Mouse (Mus musculus): Measurements from ENCODE around the gene Kcnj10.

The Kcnj10 gene

DNA sequence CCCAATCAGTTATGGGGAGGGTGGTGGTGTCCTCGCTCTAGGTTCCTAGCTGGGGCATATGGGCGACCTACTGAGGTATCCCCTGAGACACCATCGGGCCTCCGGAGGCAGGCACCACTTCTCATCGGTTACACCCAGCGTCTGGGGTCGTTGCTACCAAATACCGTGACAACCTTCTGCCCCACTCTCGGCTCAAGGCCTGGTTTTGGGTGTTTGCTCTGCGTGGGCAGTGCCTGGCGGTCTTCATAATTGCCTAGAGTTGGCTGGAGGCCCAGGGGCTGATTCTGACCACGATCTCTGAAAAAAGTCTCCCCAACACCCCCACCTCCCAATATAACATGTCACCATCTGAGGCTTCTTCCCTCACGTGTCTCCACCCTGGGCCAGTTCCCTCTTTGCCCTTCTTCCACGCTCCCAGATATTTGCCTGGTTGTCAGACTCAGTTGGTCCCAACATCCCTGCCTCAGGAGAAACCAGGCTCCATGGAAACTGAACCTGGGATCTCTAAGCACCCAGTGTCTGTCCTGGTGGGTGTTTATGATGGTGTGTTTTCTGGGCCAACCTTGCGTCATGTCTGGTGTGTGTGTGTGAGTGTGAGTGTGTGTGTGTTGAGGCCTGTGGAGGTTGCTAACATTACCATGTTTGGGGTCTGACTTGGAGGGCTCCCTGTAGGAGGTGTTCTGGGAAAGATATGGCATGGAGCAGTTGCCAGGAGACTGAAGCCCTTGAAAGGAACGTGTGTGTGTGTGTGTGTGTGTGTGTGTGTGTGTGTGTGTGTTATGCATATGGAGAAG, 28.0 kb upstream of the Kcnj10 start:
- DNase-seq, result peak; percentile 57 to 67

DNA sequence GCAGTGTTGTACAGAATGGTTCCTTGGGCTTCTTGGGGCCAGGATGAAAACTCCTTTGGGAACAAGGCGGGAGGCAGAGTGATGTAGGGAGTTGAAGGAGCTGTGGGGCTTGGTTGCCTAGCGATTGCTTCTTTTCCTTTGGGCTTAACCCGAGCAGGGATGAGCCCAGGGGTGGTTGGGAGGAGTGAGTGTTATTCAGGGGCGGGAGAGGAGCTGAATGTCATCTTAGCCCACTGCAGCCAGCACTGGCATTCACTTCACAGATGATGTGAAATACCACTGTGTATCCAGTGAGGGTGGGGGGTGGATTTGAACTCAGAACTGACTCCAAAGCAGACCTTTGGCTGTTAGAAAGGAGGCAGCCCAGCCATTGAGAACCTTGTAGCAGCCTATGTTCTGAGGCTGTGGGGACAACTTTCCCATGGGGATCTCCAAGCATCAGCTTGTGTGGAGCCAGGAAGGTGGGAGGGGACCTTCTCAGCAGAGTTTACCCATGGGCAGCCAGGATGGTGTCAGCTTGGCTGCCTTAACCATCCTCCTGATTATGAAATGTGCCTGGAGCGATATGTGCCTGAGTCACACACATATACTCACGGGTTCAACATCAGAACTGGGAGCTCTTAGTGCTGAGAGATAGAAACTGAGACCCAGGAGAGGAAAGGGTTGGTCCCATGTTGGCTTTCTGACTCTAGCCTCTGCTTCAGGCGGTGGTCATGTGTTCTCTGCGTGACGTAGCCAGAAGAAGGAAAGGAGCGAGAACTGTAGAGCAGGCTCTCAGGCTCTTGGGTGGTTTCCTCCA, 27.2 kb upstream of the Kcnj10 start:
- DNase-seq, result peak; percentile 39 to 44

DNA sequence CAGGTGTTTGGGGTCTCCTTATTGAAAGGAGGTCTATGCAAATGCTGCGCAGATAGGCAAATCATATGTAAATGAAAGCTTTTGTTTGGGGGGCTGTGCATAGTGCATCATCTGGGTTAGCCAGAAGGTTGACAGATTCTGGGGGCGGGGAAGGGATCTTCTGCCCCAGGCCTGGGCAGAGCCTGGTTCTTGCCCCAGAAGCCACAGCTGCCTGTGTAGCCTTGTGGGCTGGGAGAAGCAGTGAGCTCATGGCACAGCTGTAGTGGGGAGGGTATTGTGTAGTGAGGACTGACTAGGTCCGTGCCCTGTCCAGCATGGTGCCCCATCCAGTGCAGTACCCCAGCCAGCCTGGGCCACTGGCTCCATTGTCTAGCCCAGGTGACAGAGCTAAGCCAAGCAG, 26.1 kb upstream of the Kcnj10 start:
- peak in 1 of 2 experiments; percentile 37 for DNase-seq

DNA sequence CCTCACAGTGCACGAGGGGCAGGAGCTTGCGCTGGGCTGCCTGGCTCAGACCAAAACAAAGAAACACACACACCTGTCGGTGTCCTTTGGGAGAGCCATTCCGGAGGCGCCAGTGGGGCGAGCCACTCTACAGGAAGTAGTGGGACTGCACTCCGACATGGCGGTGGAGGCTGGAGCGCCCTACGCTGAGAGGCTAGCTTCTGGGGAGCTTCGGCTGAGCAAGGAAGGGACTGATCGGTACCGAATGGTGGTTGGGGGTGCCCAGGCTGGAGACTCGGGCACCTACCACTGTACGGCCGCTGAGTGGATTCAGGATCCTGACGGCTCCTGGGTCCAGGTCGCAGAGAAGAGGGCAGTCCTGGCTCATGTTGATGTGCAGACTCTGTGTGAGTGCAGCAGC, 23.6 kb upstream of the Kcnj10 start:
- peak in 1 of 2 experiments; percentile 52 for DNase-seq

DNA sequence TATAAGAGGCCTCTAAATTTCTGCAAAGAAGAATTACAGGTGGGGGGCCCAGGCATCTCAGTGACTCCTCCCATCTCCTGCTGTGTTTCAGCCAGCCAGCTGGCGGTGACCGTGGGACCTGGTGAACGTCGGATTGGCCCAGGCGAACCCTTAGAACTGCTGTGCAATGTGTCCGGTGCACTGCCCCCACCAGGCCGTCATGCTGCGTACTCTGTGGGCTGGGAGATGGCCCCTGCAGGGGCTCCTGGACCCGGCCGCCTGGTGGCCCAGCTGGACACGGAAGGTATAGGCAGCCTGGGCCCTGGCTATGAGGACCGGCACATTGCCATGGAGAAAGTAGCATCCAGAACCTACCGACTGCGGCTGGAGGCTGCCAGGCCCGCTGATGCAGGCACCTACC, 23.1 kb upstream of the Kcnj10 start:
- DNase-seq, result peak; percentile 58 to 71

DNA sequence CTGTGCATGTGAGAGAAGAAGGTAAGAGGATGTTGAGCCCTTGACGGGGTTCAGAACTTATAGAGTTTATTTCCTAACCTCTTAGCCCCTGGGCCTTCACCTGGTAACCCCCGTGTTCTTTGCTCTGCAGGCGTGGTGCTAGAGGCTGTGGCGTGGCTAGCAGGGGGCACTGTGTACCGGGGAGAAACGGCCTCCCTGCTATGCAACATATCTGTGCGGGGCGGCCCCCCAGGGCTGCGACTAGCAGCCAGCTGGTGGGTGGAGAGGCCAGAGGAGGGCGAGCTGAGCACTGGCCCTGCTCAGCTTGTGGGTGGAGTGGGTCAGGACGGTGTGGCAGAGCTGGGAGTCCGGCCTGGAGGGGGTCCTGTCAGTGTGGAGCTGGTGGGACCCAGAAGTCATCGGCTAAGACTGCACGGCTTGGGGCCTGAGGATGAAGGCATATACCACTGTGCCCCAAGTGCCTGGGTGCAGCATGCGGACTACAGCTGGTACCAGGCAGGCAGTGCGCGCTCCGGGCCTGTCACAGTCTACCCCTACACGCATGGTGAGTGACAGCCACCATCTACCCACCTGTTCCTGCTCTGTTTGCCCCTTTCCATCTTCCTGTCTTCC, 22.5 kb upstream of the Kcnj10 start:
- DNase-seq, result peak; percentile 37 to 60

DNA sequence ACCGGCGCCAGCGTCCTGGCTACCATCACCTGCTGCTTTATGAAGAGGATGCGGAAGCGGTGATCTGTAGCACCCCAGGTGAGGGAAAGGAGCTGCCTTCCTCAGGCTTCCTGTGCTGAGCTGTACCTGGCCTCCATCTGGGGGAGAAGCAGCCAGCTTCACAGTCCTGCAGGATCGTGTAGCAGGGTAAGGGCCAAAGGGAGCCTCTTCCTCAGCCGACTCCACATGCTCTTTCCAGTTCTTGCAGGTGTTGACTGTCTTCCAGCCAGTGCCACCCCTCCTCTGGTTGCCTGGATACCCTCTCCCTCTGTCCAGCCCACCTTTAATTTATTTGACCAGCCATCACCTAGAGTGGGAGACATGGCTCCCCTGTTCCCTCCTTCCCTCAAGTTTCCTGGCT, 21.7 kb upstream of the Kcnj10 start:
- peak; percentile 38 to 52 for DNase-seq

DNA sequence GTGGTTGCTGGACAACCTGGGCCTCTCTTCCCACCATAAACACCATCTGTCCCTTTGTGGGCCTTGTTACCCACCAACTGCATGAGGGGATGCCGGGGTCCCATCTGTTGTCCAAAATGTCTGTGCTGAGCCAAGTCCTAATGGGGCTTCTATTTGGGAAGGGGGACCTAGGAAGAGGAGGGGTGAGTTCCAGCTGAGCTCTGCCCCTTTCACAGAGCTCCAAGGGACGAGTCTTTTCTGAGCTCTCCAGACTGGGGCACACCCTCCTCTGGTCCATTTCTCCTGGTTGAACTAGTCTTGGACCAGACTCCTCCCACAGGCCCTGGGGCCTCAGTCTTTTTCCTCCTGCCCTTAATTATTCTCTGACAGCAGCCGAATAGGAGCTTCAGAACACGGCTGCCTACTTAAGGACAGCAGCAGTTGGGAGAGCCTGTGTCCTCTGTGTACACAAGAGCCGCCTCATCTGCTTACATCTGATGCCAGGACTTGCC, 21.0 kb upstream of the Kcnj10 start:
- peak; percentile 36 to 46 for DNase-seq

DNA sequence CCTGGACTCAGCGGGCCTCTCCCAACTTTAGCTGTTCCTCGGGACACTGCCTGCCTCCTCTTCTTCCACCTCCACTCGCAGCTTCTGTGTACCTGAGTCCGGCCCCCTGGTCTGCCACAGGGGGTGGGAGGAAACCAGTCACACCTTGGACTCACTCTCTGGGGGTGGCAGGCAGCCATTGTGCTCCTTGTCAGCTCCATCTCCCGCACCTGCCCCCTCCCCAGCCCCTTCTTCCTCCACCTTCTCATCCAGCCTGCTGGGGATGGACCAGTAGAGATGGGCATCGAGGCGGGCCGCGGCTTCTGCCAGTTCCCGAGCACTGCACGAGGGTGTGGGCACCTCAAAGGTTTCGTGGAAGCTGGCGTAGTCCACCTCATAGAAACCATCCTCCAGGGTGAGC, 18.3 kb upstream of the Kcnj10 start:
- DNase-seq, result peak in 1 of 2 experiments; percentile 40

DNA sequence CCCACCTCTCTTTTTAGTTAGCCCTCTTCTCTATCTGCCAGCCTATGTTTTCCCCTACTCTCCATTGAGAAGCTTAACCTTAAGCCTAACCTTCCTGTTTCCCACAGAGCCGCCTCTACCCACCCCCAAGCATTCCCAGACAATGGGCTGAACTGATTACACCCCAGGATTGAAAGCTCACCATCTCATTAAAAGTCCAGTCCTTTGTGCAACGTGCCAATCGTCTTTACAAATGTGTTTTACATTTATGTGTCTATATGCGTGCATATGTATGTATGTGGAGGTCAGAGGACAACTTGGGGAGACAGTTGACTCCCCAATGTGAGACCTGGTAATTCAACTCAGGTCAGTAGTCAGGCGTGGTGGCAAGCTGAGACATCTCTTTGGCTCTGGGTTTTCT, 17.7 kb upstream of the Kcnj10 start:
- peak in 1 of 2 experiments; percentile 23 for DNase-seq

DNA sequence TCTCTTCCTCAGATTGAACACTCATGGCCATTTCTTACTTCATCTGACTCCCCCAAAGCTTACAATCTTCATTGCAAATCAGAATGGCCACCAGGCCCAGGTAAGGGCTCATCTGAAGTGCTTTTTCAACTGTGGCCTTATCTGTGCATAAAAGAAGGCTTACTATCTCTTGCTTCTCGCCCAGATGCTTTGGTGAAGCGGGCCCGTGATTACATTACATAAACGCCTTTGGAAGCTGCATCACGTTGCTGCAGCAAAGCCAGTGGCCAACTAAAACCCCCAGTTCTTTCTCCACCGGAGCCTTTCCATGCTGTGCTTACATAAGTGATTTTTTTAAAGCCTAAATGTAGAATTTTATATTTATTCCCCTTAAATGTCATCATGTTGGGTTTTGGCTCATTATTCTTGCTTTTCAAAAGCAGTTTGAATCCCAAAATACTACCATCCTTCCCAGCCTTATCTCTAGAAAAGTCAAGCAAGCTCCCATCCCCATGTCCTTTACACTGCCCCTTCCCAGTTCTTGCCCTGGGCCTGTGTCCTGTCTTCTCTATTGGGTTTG, 17.1 kb upstream of the Kcnj10 start:
- peak in 1 of 2 experiments; percentile 30 for DNase-seq

DNA sequence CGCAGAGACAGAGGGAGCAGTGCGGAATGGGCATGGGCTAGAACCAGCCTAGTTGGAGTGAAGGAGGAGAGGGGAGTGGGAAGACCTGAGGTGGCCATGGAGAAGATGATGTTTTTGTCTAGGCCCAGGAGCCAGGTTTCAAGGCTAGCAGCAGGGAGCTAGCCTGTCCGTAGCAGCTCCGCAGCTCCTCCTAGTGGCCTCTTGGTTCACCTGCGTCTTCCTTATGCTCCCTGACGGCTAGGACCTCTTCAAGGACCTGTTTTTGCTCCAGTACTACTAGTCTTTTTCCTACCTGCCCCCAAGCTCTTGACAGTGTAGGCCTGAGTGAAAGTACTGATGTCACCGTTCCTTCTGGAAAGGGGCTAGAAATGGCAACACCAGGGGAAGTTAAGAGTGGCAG, 16.3 kb upstream of the Kcnj10 start:
- peak; percentile 87 to 91 for DNase-seq

DNA sequence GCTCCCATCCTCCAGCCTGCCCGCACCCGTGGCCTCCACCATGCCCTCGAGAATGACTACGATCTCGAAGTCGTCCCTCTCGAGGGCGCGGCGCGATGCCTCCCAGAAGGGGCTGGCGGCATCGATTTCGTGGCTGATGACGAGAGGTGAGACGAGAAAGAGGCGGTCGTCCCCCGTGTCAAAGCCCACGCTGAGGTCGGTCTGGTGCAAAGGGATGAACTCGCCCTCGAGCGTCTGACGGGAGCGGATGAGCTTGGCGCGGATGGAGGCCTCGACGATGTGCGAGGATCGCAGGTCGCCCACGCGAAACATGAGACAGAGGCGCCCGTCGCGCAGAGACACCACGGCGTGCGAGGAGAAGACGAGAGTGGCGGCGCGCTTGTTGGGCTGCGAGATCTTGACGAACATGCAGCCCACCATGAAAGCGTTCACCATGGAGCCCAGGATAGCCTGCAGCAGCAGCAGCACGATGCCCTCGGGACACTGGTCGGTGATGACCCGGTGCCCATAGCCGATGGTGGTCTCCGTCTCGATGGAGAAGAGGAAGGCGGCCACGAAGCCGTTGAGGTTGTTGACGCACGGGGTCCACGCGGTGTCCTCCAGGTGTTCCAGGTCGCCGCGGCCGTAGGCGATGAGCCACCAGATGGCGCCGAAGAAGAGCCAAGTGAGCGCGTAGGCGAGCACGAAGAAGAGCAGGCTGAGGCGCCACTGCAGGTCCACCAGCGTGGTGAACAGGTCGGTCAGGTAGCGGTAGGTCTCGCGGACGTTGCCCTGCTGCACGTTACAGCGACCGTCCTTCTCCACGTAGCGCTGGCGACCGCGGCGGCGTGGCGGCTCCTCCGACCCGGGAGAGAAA, 15.1 kb upstream of the Kcnj10 start:
- peak; percentile 92 to 93 for DNase-seq

DNA sequence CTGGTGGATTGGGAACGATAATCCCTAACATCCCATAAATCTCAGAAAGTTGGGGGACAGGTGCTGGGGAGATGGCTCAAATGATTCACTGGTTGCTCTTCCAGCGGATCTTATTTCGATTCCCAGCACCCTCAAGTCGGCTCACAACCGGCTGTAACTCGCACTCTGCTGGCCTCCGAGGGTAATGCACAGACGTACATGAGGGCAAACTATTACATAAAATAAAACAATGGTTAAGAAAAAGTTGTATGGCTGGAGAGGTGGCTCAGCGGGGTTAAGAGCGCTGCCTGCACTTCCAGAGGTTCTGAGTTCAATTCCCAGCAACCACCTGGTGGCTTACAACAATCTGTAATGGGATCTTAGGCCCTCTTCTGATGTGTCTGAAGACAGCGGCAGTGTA, 14.3 kb upstream of the Kcnj10 start:
- DNase-seq, result peak in 1 of 2 experiments; percentile 47

DNA sequence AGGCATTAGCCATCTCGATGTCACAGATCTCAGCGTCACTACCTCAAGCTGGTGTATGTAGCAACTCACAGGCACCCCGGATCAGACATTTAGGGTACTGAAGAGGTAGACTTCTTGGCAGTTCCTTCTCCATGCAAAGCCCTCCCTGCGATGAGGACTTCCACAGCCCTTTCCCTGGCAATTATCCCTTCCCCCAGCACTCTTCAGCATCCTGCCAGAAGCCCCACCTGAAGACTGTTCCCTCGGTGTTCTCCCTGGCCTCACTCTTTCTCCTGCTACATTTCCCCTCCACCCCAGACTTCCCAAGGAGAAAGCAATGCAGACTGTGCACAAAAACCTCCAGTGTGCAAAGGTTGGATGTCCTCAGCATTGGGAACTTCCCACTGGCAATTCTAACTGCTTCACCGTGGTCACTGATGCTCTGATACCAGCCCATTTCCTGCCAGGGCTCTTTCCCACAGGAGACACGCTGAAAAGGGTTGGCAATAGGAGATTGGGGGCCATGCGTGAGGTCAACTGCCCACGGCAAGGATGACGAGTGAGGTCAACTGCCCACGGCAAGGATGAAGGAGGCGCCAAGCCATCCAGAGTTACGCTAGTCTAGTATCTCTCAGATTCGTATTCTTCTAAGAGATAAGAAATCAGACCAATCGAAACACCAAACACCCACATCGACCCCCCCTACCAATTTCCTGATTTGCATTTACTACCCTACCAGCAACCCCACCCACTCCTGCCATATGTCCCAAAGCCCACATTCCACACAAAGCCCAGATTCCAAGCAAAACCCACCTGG, 13.6 kb upstream of the Kcnj10 start:
- DNase-seq, result peak in 1 of 2 experiments; percentile 44

DNA sequence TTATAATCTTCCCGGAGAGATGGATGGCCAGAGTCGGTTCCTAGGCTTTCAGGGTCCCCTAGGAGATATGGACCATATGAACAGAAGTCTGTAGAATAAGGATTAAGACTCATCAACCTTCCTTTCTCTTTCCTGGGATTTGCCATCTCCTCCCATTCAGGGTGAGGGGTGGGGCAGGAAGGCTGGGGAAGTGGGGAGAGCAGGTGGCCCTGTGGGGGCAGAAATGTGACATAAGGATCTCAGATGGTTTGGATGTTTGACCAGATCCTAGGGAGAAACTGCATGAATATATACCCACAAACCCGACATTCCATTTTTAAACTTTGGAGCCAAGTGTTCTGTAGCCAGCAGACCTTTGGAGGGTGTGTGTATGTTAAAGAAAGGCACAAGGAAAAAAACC, 13.0 kb upstream of the Kcnj10 start:
- DNase-seq, result peak; percentile 54 to 66

DNA sequence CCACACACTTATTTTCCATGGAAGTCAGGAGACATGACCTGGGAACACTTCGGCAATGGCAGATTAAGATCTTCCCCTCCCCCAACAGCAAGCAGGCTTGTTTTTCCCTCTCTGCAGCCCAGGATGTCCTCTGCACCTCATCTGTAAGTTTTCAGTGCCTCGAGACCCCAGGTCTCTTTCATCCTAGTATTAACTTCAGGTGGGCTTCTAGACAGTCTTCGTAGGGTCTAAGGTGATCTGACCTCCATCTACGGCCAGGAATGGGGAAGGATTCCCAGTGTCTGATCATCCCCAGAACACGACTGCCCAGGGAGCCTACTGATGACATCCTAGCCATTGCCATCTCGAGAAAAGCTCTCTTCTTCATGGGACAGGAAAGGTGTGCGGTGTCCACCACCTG, 12.5 kb upstream of the Kcnj10 start:
- DNase-seq, result peak; percentile 48 to 57

DNA sequence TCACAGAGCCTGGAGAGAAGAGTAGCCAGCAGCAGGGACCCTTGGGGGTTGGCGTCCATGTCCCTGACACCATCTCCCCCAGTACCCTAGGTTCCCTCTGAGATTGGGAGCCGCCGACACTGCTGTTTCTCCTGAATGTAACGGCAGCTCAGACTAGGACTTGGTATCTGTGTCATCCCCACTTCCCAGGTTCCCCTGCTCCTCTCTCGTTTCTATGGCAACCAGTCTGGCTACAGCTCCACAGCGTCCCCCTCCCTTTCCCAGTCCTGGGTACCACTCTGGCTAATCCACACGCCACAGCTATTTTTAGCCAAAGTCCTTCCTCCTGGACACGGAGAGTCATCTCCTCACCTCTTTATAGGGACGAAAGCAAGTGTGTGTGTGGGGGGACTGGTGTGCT, 11.9 kb upstream of the Kcnj10 start, which contains the start of gene Kcnj9:
TSS of gene Kcnj9 (minus strand) at position 188 of the 400 bp plus-strand sequence.
- DNase-seq, result peak; percentile 84 to 98

DNA sequence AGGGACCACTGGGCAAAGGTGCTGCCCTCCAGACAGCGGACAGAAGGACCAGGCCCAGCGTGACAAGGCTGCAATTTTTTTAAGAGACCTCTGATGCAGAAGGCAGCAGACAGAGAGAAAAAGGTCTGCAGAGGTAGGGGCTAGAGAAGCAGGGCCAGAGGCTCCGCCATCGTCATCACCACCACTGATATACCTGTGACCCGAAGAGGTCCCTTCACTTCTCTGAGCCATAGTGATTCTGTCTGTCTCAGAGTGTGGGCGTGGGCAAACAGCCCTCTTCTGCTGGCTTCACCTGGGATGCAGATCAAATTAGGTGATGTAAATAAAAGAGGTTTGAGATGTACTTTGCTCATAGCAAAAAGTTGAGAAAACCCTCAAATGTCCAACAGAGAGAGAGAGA, 11.4 kb upstream of the Kcnj10 start:
- DNase-seq, result no peak

DNA sequence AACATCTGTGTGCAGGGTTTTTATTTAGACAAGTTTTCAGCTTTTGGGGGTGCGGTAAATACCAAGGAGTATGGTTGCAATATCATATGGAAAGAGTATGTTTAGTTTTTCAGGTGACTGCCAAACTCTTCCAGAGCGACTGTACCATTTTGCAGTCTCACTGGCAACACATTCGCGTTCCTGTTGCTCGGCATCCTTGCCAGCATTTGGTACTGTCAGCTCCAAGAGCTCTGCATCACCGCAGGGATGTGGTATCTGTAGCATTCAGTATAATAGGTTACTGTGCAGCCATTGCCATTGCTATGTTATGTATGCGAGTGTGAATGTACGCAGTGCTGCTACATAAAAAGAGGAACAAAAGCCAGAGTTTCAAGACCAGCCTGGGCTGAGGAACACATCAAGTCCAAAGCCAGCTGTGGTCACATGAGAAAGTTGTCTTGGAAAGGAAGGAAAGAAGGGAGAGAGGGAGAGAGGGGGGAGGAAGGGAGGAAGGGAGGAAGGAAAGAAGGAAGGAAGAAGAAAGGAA, 9.5 kb upstream of the Kcnj10 start:
- DNase-seq, result peak in 1 of 2 experiments; percentile 40

DNA sequence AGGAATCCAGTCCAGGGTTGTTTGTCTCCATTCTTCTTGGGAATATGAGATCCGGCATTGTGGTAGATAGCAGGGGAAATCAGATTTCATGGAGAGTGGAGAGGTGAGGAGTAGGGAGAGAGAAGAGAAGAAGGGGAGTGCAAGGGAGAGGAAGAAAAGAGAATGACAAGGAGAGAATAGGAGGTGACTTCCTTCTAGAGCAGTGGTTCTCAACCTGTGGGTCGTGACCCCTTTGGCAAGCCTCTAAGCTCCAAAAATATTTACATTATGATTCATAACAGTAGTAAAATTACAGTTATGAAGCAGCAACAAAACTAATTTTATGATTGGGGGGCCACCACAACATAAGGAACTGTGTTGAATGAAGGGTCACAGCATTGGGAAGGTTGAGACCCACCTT, 8.1 kb upstream of the Kcnj10 start:
- no peak for DNase-seq

All from cerebellum, adult 18-20 months (tissue).